Mouse (Mus musculus): ENCODE measurements around the gene 4930522H14Rik.

- TF ChIP-seq POLR2A (IDR thresholded peaks at IDR 0.05; ENCODE audit: insufficient read depth, low read depth, low read length): no peak
- no peak for TF ChIP-seq CTCF (IDR thresholded peaks at IDR 0.05; ENCODE audit: insufficient read depth, low read depth, low read length)
Measured at GRCm38 (mm10) chr4:109475078-109475477, 56.0 kb downstream of the 4930522H14Rik start.
